Comparison of ENCODE assay signal across 18 mouse cellular contexts in the genomic region with DNA sequence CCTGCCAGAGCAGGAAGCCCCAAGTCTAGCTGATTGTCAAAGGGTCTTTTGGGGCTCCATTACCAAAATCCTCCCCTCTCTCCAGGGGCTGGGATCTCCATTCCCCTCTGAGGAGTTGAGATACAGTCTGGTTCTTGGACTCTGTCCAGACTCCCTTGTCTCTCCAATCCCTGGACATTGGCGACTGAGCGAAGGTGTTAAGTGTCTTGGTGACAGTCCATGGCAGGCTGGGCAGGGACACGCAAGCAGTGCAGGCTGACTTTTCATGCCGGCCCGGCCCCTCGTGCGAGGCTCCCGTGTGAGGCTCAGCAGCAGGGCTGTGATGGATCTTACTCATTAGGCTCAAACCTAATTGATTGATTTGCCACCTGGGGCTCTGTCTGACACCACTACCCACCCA. TPM values are rescaled to one million over a fixed set of nuclear protein-coding genes. Genes with fewer than 3 reads are reported as not detected.
DNase-seq lines count a peak whose midpoint lies in the region; ATAC-seq lines count a peak whose summit lies in the region.
"Had no signal": no experiment of that assay in that cellular context is flagged by ENCODE, and none has a peak within 500 bp of the region (broad histone marks: within the 10 kb centered on the region; RNA-seq: fewer than 3 reads in every experiment).

No protein-coding gene starts in this region.

- H3K36me3 ChIP-seq in midbrain, embryonic 12.5 days: peaks cover 55% of the 10 kb centered on the region
- H3K36me3 ChIP-seq in midbrain, embryonic 14.5 days (ENCODE audit: control insufficient read depth, insufficient read depth, low read length): peaks cover 47% of the 10 kb centered on the region
- H3K36me3 ChIP-seq in heart, embryonic 15.5 days: peaks cover 33% of the 10 kb centered on the region

- no peak for ATAC-seq in midbrain, embryonic 12.5 days (ENCODE audit: low FRiP score, low read depth)
- no peak for ATAC-seq in midbrain, embryonic 14.5 days (ENCODE audit: low FRiP score, low TSS enrichment)
- peak; percentile 72 for ATAC-seq in heart, embryonic 15.5 days (replicated peaks; ENCODE audit: insufficient number of reproducible peaks, insufficient read depth, low FRiP score, low read depth)

- DNase-seq in gastrocnemius, adult 18-20 months (ENCODE audit: low spot score): peak; percentile 65
- DNase-seq in gastrocnemius, postnatal 36 days: no peak
- DNase-seq in midbrain, embryonic 14.5 days: no peak
- DNase-seq in kidney, postnatal 36 days: no peak
- DNase-seq in frontal cortex, postnatal 36 days (ENCODE audit: low spot score in 2 of 2): no peak
- DNase-seq: adrenal gland, adult 8-10 months; B cell, adult 2 months; cerebellum, adult 11-12 months; cerebellum, postnatal 36 days; kidney, adult 18-20 months; kidney, postnatal 10 days; lung, postnatal 14 days; thymus, postnatal 36 days had no signal

- no peak overlapping the region for H3K4me3 ChIP-seq in midbrain, embryonic 12.5 days
- H3K4me3 ChIP-seq in midbrain, embryonic 14.5 days (replicated peaks; ENCODE audit: low read depth, low read length): no peak overlapping the region
- no peak overlapping the region for H3K4me3 ChIP-seq in heart, embryonic 15.5 days
- H3K4me3 ChIP-seq: limb, embryonic 12.5 days; liver, embryonic 15.5 days; megakaryocyte, embryonic 14.5 days had no signal

- no peak overlapping the region for H3K27ac ChIP-seq in midbrain, embryonic 12.5 days (replicated peaks)
- H3K27ac ChIP-seq in midbrain, embryonic 14.5 days (replicated peaks; ENCODE audit: low read depth, low read length): no peak overlapping the region
- H3K27ac ChIP-seq in heart, embryonic 15.5 days: peak overlapping the region; percentile 86
- H3K27ac ChIP-seq: limb, embryonic 12.5 days; liver, embryonic 15.5 days had no signal

- intact Hi-C loops in gastrocnemius, postnatal 36 days (cut with DNase I): no loop called here

- no peak overlapping the region for H3K4me2 ChIP-seq in midbrain, embryonic 12.5 days (replicated peaks)
- H3K4me2 ChIP-seq in midbrain, embryonic 14.5 days (ENCODE audit: low read length): no peak overlapping the region
- H3K4me2 ChIP-seq in heart, embryonic 15.5 days: no peak overlapping the region
- H3K4me2 ChIP-seq: limb, embryonic 12.5 days; liver, embryonic 15.5 days had no signal

- 0 out of 2 replicates have a peak overlapping the region, but pooled peaks have one; percentile 20 for H3K9ac ChIP-seq in midbrain, embryonic 12.5 days (replicated peaks)
- H3K9ac ChIP-seq in midbrain, embryonic 14.5 days (replicated peaks; ENCODE audit: low read length): no peak overlapping the region
- 0 out of 2 replicates have a peak overlapping the region, but pooled peaks have one; percentile 20 for H3K9ac ChIP-seq in heart, embryonic 15.5 days
- H3K9ac ChIP-seq: limb, embryonic 12.5 days; liver, embryonic 15.5 days had no signal

- H3K9me3 ChIP-seq in midbrain, embryonic 12.5 days: no peaks in the 10 kb centered on the region
- H3K9me3 ChIP-seq in midbrain, embryonic 14.5 days (ENCODE audit: control insufficient read depth, low read length): no peaks in the 10 kb centered on the region
- H3K9me3 ChIP-seq in heart, embryonic 15.5 days (replicated peaks): no peaks in the 10 kb centered on the region
- H3K9me3 ChIP-seq: limb, embryonic 12.5 days; liver, embryonic 15.5 days; megakaryocyte, embryonic 14.5 days had no signal

- peaks cover 29% of the 10 kb centered on the region for H3K4me1 ChIP-seq in midbrain, embryonic 12.5 days
- peaks cover 14% of the 10 kb centered on the region for H3K4me1 ChIP-seq in midbrain, embryonic 14.5 days (ENCODE audit: control insufficient read depth, insufficient read depth, low read length)
- peaks cover 87% of the 10 kb centered on the region for H3K4me1 ChIP-seq in heart, embryonic 15.5 days (replicated peaks)
- H3K4me1 ChIP-seq: liver, embryonic 15.5 days had no signal

- no peaks in the 10 kb centered on the region for H3K27me3 ChIP-seq in midbrain, embryonic 12.5 days
- no peaks in the 10 kb centered on the region for H3K27me3 ChIP-seq in midbrain, embryonic 14.5 days (ENCODE audit: control insufficient read depth, insufficient read depth, low read length)
- H3K27me3 ChIP-seq in heart, embryonic 15.5 days: no peaks in the 10 kb centered on the region
- H3K27me3 ChIP-seq: limb, embryonic 12.5 days; liver, embryonic 15.5 days; megakaryocyte, embryonic 14.5 days had no signal

- 92% methylated on average over 8 of the region's 8 CpGs for WGBS in midbrain, embryonic 12.5 days
- 81% methylated on average over 8 of the region's 8 CpGs for WGBS in midbrain, embryonic 14.5 days
- WGBS in heart, embryonic 15.5 days: 38% methylated on average over 8 of the region's 8 CpGs

RNA-seq across cellular contexts. Expression of a gene that starts 9.3 kb away (rescaled TPM):
- 1,000 to 10,000 TPM; 3,864 to 4,194 TPM for total RNA-seq in gastrocnemius, adult 18-20 months (2021)
- total RNA-seq in gastrocnemius, postnatal 36 days (2021): 1,000 to 10,000 TPM; 3,291 to 4,304 TPM
- 0.19 and 0.33 TPM in 2 replicates for polyA plus RNA-seq in midbrain, embryonic 12.5 days (2016; fragmentation: Nextera tagmentation; extraction: Ambion mirVana)
- polyA plus RNA-seq in midbrain, embryonic 14.5 days (2014; fragmentation: Nextera tagmentation; extraction: Ambion mirVana): 0.31 TPM in 1 of 2 replicates, not detected in the other
- polyA plus RNA-seq in heart, embryonic 15.5 days (2015; fragmentation: Nextera tagmentation; extraction: Ambion mirVana): 154 and 158 TPM in 2 replicates

RNA-seq across cellular contexts. Expression of a gene that starts 12.0 kb away (rescaled TPM):
- total RNA-seq in gastrocnemius, adult 18-20 months (2021): 1 to 10 TPM; 1.2 to 8.2 TPM
- 1 to 10 TPM in 1 of 2 experiments, under 1 TPM in 1; 0.89 to 2.1 TPM for total RNA-seq in gastrocnemius, postnatal 36 days (2021)
- polyA plus RNA-seq in midbrain, embryonic 12.5 days (2016; fragmentation: Nextera tagmentation; extraction: Ambion mirVana): 0.15 TPM in 1 of 2 replicates, not detected in the other
- 0.62 and 1.1 TPM in 2 replicates for polyA plus RNA-seq in midbrain, embryonic 14.5 days (2014; fragmentation: Nextera tagmentation; extraction: Ambion mirVana)
- polyA plus RNA-seq in heart, embryonic 15.5 days (2015; fragmentation: Nextera tagmentation; extraction: Ambion mirVana): 0.52 and 0.57 TPM in 2 replicates
- polyA plus RNA-seq: liver, embryonic 15.5 days had no signal

RNA-seq across cellular contexts. Expression of a gene that starts 16.1 kb away (rescaled TPM):
- total RNA-seq in gastrocnemius, adult 18-20 months (2021): 10 to 100 TPM; 11.1 to 13.6 TPM
- 10 to 100 TPM; 10.3 to 14.7 TPM for total RNA-seq in gastrocnemius, postnatal 36 days (2021)
- 46.9 and 52.0 TPM in 2 replicates for polyA plus RNA-seq in midbrain, embryonic 12.5 days (2016; fragmentation: Nextera tagmentation; extraction: Ambion mirVana)
- 34.5 and 36.0 TPM in 2 replicates for polyA plus RNA-seq in midbrain, embryonic 14.5 days (2014; fragmentation: Nextera tagmentation; extraction: Ambion mirVana)
- polyA plus RNA-seq in heart, embryonic 15.5 days (2015; fragmentation: Nextera tagmentation; extraction: Ambion mirVana): 33.9 and 40.5 TPM in 2 replicates

RNA-seq across cellular contexts. Expression of a gene that starts 26.0 kb away (rescaled TPM):
- total RNA-seq in gastrocnemius, adult 18-20 months (2021): 1 to 10 TPM; 2.3 to 3.7 TPM
- 1 to 10 TPM; 1.8 to 2.2 TPM for total RNA-seq in gastrocnemius, postnatal 36 days (2021)
- polyA plus RNA-seq in midbrain, embryonic 12.5 days (2016; fragmentation: Nextera tagmentation; extraction: Ambion mirVana): 9.0 and 9.3 TPM in 2 replicates
- 6.4 and 6.9 TPM in 2 replicates for polyA plus RNA-seq in midbrain, embryonic 14.5 days (2014; fragmentation: Nextera tagmentation; extraction: Ambion mirVana)
- polyA plus RNA-seq in heart, embryonic 15.5 days (2015; fragmentation: Nextera tagmentation; extraction: Ambion mirVana): 17.0 and 19.3 TPM in 2 replicates

RNA-seq across cellular contexts. Expression of a gene that starts 26.1 kb away (rescaled TPM):
- under 1 TPM; 0.18 to 0.31 TPM for total RNA-seq in gastrocnemius, adult 18-20 months (2021)
- not detected for total RNA-seq in gastrocnemius, postnatal 36 days (2021)
- 1.2 and 1.4 TPM in 2 replicates for polyA plus RNA-seq in midbrain, embryonic 12.5 days (2016; fragmentation: Nextera tagmentation; extraction: Ambion mirVana)
- polyA plus RNA-seq in midbrain, embryonic 14.5 days (2014; fragmentation: Nextera tagmentation; extraction: Ambion mirVana): 0.95 and 1.2 TPM in 2 replicates
- polyA plus RNA-seq in heart, embryonic 15.5 days (2015; fragmentation: Nextera tagmentation; extraction: Ambion mirVana): 60.9 and 62.5 TPM in 2 replicates

Comparison
In these comparisons a context has a peak if more than half of its experiments do, and no peak if none do; other contexts are left out.
1. RNA of a gene that starts 9.3 kb away (polyA plus RNA-seq): 154 to 158 TPM in heart, embryonic 15.5 days; 0.19 to 0.33 TPM in midbrain, embryonic 12.5 days and 0.31 TPM in midbrain, embryonic 14.5 days; every median in the first group is over 100 times any median in the second.